Mouse (Mus musculus): ENCODE results near the gene Aspscr1.

Aspscr1 gene

DNA sequence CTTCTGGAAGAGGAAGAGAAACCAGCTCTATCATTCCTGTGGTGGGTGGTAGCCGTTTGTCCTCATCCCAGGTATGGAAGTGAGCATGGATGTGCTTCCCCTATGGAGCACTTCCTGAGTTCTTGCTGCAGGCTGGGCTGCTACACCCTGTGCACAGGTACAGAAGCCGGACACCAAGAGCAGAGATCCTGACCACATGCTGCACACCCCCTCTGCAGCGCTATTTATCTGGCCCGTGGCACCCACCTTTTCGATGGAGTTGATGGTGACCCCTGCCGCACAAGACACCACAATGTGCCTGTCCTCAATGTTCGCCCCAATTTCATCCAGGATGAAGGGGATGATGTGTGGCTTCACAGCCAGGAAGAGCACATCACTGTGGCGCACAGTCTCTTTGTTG lies 30.9 kb upstream of the Aspscr1 start:
- 90% methylated on average over 8 of the region's 8 CpGs for WGBS

DNA sequence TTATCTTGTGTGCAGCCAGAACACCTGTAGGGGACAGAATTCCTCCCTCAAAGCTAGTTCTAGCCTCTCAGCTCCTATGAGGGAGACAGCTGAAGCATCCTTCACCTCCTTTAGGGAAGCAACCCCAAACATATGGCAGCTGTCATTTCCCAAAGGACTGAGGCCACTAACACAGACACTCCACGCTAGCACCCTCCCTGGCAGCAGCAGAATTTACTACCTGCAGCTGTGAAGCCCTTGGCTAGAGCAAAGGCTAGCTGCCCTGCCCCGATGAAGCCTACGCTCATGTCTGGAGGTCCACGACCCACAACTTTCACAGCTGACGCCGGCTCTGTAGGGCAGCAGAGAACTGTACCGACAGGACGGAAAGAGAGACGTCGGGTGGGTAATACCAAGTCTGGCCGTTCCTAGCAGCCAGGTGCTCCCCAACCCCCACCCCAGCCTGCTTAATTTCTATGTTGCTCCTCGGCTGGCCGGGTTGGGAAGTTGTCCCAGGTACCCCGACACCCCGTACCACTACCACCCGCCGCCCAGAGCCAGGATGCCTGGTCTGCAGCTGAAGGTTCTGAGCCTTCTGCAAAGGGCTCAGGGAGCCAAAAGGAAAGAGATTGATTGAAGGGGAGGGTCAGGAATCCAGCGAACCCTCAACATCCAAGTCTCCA lies 29.7 kb upstream of the Aspscr1 start:
- WGBS: 2% methylated on average over 18 of the region's 18 CpGs

DNA sequence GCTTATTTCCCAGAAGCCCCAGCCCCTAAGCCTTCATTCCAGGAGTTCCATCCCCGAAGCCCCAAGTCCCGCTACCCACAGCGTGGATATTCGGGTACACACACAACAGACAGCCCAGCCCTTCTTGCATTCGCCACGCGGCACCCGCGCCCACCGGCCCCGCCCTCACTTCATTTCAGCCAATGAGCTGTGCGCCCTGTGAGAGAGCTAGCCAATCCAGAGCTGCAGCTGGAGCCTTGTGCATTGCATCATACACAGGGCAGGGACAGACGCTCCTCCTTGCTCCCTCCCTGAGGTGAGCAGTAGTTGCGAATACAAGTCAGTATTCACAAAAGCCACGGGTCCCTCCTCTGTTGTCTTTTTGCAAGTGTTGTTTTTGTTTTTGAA lies 29.2 kb upstream of the Aspscr1 start, which contains the start of gene Pycr1:
Gene Pycr1 (minus strand): TSS at position 169 of the 387 bp plus-strand sequence.
- WGBS: under 1% methylated on average over 15 of the region's 15 CpGs

DNA sequence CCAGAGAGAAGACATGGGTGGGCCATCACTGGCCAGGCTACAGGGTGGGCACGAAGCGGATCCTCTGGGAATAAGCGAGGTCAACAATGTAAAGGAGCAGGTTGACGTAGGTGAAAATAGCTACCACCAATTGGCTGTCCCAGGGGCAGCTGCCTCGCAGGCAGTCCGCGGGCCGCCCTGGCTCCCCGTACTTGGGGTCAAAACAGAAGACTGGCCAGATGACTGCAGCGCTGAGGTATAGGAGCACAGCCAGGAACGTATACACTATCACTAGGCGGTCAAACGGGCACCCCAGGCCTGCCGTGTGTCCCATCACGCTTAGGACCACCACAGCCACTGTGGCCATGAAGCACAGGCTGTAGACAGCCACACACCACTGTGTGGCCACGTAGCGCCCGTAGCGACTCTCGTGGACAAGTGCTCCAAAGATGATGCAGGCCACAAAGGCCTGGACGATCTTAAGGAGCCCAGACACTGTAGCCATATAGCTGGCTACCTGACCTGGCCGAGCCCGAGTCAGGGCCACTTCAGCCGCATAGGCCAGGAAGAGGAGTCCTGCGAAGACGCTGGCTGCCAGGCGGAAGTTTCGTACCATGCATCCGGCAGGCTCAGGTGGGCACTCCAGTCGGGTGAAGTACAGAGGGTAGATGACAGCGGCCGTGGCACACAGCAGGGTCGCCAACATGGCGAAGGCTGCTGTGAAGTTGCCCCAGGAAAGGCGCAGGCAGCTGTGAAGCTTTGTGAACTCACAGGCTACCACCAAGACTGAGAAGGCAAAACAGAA lies 25.5 kb upstream of the Aspscr1 start:
- WGBS: 90% methylated on average over 35 of the region's 35 CpGs

DNA sequence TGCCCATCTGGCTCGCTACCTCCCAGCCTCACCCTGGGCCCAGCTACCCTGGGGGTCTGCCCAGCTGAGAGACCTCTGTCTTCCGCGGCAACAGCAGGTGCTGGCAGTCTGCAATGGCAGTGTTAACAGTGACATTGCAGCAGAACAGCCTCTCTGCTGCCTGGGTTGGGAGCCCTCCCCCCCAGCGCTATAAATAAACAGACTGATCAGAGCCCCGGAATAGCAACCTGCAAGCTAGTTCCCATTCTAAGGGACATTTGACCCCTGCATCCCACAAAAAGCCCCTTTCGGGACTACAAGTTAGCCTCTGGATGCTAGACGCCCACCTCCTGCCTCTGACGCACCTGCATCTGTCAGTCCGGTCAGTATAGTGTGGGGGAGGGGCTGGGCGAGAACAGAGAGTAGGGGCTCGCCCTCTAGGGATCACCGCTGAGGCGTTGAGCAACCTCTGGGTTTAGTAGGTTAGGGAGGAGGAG lies 24.7 kb upstream of the Aspscr1 start, which contains the start of gene Myadml2:
Gene Myadml2 (minus strand): TSS at position 158 of the 476 bp plus-strand sequence.
- WGBS: 8% methylated on average over 13 of the region's 13 CpGs

DNA sequence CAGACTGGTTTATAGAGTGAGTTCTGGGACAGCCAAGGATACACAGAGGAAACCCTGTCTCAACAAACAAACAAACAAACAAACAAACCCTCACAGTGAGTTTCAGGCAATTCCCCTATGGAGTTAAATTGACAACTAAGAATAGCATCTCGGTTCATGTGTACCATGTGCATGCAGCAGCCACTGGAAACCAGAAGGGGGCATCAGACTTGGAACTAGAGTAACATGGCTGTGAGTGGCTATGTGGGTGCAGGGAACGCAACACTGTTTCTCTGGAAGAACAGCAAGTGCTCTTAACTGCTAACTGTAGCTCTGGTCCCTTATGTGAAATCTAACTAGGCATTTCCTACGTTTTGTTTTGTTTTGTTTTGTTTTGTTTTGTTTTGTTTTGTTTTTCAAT lies 20.9 kb upstream of the Aspscr1 start:
- 68% methylated on average over 3 of the region's 3 CpGs for WGBS

DNA sequence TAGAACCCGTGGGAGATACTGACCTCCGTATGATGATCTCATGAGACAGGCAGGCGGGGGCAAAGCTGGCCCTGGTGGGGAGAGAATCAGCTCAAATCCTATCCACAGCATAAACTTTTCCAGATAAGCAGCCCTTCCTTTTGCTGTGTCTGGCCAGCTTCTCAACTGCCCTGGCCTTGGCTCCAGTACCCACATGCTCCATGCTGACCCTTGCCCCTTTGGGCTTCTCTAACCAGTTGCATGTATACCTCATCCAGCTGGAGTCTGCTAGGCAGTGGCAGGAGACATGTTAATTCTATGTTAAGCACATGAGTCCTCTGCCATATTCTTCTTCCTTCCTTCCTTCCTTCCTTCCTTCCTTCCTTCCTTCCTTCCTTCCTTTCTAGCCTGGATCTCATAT lies 18.0 kb upstream of the Aspscr1 start:
- WGBS: 91% methylated on average over 3 of the region's 3 CpGs

DNA sequence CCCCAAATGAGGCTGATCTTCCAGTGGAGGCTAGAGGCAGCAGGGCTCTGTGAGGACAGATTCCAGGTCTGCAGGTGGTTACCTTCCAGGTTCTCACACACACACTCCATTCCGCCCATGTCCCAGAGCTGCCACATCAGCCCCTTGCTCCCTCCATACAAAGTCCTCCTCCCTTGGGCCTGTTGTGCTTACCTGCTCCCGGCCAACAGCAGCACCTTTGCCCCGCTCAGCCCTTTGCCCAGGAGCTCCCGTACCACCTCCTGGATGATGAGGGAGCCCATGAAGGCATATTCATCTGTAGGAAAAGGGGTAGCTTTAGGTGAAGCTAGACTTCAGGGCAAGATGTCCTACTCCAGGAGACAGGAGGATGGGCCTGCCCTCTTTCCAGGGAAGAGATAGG lies 15.5 kb upstream of the Aspscr1 start:
- WGBS: 94% methylated on average over 4 of the region's 4 CpGs

DNA sequence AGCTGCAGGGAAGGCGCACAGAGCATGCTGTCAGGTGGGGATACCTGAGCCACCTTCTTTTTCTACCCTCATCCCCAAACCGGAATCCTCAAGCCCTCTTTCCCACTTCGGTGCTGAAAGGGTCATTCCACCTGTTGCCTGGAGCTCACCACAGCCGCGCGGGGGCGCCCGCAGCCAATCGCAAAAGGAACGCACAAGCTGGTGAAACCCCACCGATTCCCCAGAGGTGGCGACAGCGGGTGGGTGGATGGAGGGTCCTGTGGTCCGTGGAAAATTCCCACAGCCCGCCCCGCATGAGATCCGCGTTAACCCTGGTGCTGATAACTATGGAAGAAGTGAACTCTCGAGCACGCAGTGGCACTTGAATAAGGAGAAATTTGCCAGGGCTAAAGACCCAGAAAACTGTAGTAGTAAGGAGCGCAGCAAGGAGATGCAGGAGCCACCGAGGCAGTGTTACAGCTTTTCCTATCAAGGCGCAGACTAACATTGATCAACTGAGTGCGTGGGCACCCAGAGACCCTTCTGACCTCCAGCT lies 13.8 kb upstream of the Aspscr1 start:
- WGBS: 3% methylated on average over 24 of the region's 24 CpGs

DNA sequence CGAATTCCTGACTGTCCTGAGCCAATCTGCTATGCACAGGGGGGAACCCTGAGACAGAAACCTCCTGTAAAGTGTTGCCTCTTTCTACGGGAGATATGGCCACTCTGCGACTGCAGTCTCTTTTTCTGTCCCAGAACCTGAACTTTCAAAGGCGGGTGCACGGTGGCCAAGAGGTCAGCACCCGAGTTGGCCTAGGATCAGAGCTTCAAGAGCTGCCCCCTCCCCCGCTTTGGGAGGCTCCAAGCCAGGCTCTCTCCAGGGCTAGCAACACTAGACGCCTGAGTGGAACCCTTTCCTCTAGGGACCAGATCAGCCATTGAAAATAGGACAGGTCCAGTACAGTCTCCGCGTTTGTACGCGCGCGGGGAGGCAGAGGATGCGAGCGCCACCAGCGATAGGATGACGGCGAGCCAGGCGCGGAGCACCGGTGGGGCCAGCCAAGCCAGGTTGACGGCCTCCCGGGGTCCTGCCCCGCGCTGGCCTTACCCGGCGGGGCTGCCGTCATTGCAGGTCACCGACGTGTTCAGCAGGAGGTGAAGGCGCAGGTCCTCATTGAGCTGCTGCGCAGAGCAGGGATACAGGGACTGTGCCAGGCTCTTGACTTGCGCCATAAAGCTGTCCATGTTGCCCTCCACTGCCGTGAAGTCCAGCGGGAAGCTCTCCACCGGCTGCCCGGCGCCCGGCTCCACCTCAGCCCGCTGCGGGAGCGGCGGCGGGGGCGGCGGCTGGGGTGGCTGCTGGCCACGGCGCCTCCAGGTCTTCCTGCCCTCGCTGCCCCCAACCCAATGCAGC lies 13.1 kb upstream of the Aspscr1 start:
- 3% methylated on average over 50 of the region's 50 CpGs for WGBS

DNA sequence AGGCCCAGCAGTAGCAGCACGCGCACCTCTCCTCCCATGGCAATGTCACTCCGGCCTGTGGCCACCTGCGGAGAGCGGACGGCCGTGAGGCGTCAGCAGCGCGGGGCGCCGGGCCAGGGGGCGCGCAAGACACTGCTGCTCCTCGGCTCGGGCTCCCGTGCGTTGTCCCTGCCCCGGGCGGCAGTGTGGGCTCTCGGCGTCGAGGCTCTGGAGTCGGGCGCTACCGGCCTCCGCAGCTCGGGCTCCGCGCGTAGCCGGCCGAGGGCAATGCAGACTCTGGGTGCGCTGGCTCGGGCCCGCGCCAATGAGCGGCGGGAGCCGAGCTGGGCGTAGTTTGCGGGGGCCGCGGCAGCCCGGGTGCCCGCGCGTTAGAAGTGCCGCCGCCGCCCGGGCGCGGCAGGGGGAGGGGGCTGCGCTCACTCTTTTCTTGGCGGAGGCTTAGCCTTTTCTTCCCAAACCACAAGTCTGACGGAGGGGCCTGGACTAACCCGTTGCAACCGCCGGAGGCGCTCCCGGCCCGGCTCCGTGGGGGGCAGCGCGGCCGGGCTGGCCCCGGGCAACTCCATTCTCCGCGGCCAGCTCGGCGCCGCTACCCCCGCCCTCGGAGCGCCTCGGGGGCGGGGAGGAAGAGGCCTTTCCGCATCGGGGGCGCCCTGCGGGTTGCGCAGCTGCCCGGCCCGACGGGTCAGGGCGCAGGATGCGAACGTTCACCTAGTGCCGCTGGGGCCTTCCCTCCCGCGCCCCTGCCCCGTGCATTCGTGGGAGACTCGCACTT lies 12.3 kb upstream of the Aspscr1 start:
- under 1% methylated on average over 94 of the region's 95 CpGs for WGBS

DNA sequence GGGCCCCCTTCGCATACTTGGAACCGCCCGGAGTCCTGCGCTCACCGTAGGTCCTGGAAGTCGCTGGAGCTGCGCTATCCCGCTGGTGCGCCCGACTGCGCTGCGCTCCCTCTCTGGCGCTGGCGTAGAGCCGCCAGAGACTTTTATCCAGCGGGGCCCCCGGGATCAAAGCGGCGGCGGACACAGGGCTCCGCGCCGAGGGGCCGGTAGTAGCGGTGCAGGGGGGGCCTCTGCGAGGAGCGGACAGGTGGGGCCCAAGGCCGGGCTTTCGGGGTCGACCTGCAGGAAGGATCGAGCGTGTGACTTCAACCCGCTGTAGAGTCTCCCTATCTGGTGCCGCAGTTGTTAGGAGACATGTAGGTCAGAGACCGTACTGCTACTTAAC lies 11.7 kb upstream of the Aspscr1 start, which contains the start of gene Notum:
Gene Notum (minus strand): TSS at position 100 of the 385 bp plus-strand sequence.
- 3% methylated on average over 35 of the region's 35 CpGs for WGBS

DNA sequence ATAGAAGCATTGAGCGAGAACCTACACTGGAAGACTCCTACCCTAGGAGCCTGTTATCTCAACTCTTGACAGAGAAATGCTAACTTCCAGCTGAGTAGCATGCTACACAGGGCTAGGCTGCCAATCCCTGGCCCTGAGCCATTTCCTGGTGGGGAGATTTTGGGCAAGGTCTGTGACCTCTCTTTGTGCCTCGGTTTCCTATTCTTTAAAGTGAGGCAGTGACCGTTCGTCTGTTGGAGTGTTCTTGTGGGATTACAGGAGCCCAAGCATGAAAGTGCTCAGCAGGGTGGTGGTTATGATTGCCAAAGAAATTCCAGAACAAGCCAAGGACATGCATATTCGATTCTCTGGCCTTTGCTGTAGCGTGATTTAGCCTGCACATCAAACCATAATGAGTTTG lies 10.0 kb upstream of the Aspscr1 start:
- WGBS: 56% methylated on average over 6 of the region's 6 CpGs

DNA sequence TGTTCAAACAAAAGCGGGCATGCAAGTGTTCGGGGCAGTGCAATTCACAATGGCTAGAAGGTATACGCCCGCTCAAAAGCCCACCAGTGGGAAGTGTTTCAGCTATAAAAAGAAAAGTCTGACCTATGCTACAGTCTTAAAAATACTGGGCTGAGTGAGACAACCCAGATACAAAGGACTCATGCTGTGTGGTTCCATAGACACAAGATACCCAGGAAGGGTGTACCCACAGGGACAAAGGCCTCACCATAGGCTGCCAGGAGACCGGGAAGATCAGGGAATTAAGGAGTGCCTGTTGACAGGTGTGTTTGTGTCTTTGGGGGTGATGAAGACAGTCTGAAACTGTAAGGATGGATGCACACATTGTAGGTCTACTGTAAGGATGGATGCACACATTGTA lies 9.1 kb upstream of the Aspscr1 start:
- WGBS: 88% methylated on average over 5 of the region's 5 CpGs

DNA sequence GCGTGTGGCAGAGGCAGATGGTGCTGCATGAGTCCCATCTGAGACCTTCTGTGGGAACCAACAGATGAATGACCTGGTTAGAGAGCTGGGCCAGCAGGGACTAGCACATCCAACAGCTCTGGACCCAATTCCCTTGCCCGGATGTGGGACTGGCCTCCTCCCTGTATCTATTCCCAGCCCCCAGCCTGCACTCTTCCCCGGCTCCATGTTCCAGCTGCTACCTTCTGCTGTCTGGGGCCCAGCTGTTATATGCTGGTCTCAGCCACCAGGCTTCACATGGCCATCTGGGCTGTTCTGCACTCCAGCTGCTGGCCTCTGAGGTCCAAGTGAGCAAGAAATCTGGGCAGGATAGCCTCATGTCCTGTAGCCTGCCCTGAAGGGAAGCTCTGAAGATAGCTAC lies 7.4 kb upstream of the Aspscr1 start:
- whole genome bisulfite sequencing: 73% methylated on average over 3 of the region's 3 CpGs

DNA sequence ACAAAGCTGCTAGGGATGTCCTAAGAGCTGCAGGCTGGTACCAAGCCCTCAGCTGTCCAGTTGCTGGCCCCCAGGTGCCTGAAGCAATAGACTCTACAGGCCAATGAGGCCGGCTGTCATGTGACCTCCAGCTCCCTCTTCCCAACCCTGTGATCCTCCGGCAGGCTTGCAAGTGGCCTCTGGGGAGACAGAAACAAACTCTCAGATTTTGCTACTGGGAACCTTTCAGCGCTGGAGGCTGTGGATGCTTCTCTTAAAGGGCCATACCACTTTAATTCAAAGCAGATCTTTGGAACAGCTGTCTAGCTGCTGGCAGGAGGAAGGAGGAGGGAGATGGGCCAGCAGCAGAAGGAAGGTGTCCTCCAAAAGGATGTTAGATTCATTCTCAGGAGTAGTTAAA lies 6.2 kb upstream of the Aspscr1 start:
- WGBS: 44% methylated on average over 3 of the region's 3 CpGs

DNA sequence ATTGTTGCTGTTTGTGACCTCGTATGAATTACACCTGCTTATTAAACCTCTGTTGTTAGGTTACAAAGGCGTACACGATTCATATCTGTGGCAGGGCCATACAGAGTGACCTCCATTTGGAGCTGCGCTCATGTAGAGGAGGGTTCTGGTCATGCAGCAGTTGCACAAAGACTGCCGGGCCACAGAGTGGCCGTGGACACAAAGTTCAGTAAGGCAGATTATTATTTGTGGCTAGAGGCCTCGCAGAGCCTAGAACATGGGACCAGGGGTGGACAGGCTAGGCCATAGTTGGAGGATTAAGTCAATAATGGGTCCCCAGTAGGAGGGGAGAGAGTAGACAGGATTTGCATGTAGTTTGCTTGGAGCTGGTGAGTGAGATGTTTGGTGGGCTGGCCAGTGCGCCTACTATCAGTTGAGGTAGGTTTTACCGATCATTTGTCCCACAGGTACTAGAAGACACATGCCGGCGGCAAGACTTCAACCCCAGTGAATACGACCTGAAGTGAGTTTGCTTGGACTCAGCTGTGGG lies 885 bp downstream of the Aspscr1 start:
- WGBS: 35% methylated on average over 12 of the region's 12 CpGs

DNA sequence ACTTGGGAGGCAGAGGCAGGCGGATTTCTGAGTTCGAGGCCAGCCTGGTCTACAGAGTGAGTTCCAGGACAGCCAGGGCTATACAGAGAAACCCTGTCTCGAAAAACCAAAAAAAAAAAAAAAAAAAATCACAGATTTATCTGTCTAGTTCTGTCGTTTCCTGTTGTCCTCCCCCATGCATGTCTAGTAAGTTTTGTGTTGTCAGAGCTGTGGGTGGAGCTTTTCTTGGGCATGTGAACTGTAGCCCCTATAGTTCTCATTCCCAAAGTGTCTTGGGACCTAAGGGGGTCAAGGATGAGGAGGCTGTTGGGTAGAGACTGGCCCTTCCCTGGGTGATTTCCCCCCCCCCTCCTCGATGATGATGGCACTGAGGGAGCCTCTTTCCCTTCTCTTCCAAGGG lies 3.1 kb downstream of the Aspscr1 start:
- WGBS: 77% methylated on average over 5 of the region's 5 CpGs

DNA sequence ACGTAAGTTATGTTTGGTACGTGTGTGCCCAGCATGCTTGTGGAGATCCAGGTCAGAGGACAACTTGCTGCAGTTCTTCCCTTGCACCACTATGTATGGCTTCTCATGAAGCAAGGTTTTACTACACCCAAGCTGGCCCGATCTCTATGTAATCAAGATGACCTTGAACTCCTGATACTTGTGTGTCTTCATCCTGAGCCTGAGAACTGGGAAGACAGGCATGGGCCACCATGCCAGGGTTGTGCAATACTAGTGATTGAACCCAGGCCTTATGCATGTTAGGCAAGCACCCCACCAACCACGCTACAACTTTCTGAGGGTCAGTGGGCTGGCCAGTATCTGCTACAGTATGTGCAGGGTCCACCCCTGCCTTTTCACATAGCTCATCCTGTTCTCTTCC lies 4.2 kb downstream of the Aspscr1 start:
- WGBS: 97% methylated on average over 4 of the region's 4 CpGs

DNA sequence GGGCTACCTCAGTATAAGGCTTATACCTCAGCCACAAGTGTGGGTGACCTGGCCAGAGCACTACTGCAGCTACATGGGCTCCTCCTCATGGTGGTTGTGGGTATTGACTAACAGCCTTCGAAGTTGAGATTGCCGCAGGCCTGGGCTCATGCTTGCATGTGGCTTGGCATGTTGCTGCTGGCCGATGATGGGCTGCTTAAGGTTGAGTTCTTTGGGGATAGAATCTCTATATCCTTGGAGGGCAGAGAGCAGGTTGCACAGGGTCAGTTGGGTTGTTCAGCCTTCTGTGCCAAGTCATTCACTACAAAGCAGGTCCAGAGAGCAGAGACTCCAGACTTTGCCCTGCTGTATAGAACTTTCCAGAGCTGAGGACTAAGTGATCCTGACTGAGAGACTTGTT lies 7.1 kb downstream of the Aspscr1 start:
- WGBS: 66% methylated on average over 3 of the region's 3 CpGs

DNA sequence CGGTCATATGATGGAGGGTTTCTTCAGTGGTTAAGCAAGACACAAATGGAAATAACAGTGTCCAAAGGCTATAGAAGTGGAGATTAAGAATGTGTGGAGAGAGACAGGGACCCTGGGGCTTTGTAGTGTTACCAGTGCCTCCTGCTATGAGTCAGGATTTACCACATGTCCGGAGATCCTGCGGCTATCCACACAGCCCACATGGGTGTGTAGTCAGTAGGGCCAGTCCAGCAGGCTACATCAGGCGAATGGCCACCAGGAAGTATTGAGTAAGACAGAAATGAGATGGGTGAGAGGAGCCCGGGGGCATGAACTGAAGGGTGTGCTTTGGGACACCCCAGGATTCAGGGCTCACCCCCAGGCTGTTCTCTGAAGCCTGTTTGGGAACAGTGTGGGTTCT lies 9.9 kb downstream of the Aspscr1 start:
- WGBS: 85% methylated on average over 5 of the region's 5 CpGs
